Mouse (Mus musculus): ENCODE results near the gene Itsn2. TPM values are rescaled to one million over a fixed set of nuclear protein-coding genes. Genes with fewer than 3 reads are reported as not detected.
"Not testable (repeated sequence)": the region's sequence is repeated elsewhere in the genome, so short reads cannot be mapped to it uniquely, and the experiment has no call there.

The Itsn2 gene
- polyA plus RNA-seq, 1 experiment from 2014 or later: 47.1 TPM

GRCm38 (mm10) chr12:4685441-4685840 is 93.0 kb downstream of the Itsn2 start:
- ATAC-seq (ENCODE audit: insufficient number of reproducible peaks, insufficient read depth, low FRiP score, low read depth): no peak
- H3K27me3 ChIP-seq (ENCODE audit: control insufficient read depth, insufficient read depth, low read length): no peaks in the 10 kb centered on the region
- no peak overlapping the region for H3K9ac ChIP-seq (replicated peaks; ENCODE audit: low read depth, low read length)
- H3K27ac ChIP-seq (ENCODE audit: low read length): no peak overlapping the region
- no peaks in the 10 kb centered on the region for H3K36me3 ChIP-seq (ENCODE audit: control insufficient read depth, insufficient read depth, low read length)
- 86% methylated on average over 4 of the region's 4 CpGs for WGBS
- no peak overlapping the region for H3K4me3 ChIP-seq (ENCODE audit: low read depth, low read length)
- no peak overlapping the region for H3K4me2 ChIP-seq (replicated peaks; ENCODE audit: low read depth, low read length)
- H3K9me3 ChIP-seq (ENCODE audit: control insufficient read depth, low read depth, low read length): no peaks in the 10 kb centered on the region
- no peaks in the 10 kb centered on the region for H3K4me1 ChIP-seq (ENCODE audit: control insufficient read depth, insufficient read depth, low read length)

DNA sequence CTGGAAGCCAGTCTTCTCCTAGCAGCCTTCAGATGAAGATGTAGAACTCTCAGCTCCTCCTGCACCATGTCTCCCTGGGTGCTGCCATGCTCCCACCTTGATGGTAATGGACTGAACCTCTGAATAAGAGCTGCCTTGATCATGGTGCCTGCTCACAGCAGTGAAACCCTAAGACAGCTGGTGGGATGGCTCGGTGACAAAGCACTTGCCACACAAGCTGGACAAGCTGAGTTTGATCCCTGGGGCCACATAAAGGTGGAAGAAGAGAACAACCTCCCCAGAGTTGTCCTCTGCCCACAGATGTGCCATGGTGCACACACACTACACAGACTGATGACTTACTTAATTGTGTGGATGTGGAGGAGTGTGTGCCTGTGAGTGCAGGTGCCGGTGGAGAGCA is 95.9 kb downstream of the Itsn2 start:
- whole genome bisulfite sequencing: 96% methylated on average over 2 of the region's 2 CpGs
- Histone ChIP-seq H3K4me3 (ENCODE audit: low read depth, low read length) (no peak overlapping the region), H3K9me3 (ENCODE audit: control insufficient read depth, low read depth, low read length) (no peaks in the 10 kb centered on the region), H3K4me2 (replicated peaks; ENCODE audit: low read depth, low read length) (no peak overlapping the region), H3K27me3 (ENCODE audit: control insufficient read depth, insufficient read depth, low read length) (no peaks in the 10 kb centered on the region), H3K36me3 (ENCODE audit: control insufficient read depth, insufficient read depth, low read length) (no peaks in the 10 kb centered on the region), H3K4me1 (ENCODE audit: control insufficient read depth, insufficient read depth, low read length) (no peaks in the 10 kb centered on the region), H3K9ac (replicated peaks; ENCODE audit: low read depth, low read length) (no peak overlapping the region), H3K27ac (ENCODE audit: low read length) (no peak overlapping the region)
- ATAC-seq (ENCODE audit: insufficient number of reproducible peaks, insufficient read depth, low FRiP score, low read depth): no peak

DNA sequence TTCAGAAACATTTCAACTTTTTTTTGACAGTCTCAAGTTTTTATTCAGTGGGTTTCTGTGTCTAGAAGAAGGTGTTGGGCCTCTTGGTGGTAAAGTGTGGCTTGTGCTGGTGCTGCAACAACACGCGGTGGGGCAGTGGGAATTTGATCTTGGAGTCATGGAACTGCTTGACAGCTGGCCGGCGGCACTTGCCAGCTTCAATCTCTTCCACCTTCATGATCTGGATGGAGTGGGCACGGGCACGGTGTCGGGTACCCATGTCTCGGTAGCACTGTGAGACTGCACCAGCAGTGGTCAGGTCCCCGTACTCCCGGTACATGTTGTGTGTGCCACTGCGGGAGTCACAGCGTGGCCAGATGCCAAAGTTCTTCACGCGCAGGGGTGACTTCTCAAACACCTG is 96.9 kb downstream of the Itsn2 start:
- Histone ChIP-seq H3K4me3 (ENCODE audit: low read depth, low read length) (no peak overlapping the region), H3K4me2 (replicated peaks; ENCODE audit: low read depth, low read length) (no peak overlapping the region), H3K36me3 (ENCODE audit: control insufficient read depth, insufficient read depth, low read length) (no peaks in the 10 kb centered on the region), H3K9me3 (ENCODE audit: control insufficient read depth, low read depth, low read length) (no peaks in the 10 kb centered on the region), H3K4me1 (ENCODE audit: control insufficient read depth, insufficient read depth, low read length) (no peaks in the 10 kb centered on the region), H3K9ac (replicated peaks; ENCODE audit: low read depth, low read length) (no peak overlapping the region), H3K27ac (ENCODE audit: low read length) (no peak overlapping the region), H3K27me3 (ENCODE audit: control insufficient read depth, insufficient read depth, low read length) (no peaks in the 10 kb centered on the region)
- no peak for ATAC-seq (ENCODE audit: insufficient number of reproducible peaks, insufficient read depth, low FRiP score, low read depth)
- 94% methylated on average over 14 of the region's 14 CpGs for WGBS

GRCm38 (mm10) chr12:4691193-4691592 is 98.8 kb downstream of the Itsn2 start:
- H3K9me3 ChIP-seq (ENCODE audit: control insufficient read depth, low read depth, low read length): no peaks in the 10 kb centered on the region
- no peak overlapping the region for H3K4me3 ChIP-seq (ENCODE audit: low read depth, low read length)
- H3K27me3 ChIP-seq (ENCODE audit: control insufficient read depth, insufficient read depth, low read length): no peaks in the 10 kb centered on the region
- no peak overlapping the region for H3K27ac ChIP-seq (ENCODE audit: low read length)
- no peak overlapping the region for H3K4me2 ChIP-seq (replicated peaks; ENCODE audit: low read depth, low read length)
- H3K36me3 ChIP-seq (ENCODE audit: control insufficient read depth, insufficient read depth, low read length): no peaks in the 10 kb centered on the region
- H3K4me1 ChIP-seq (ENCODE audit: control insufficient read depth, insufficient read depth, low read length): no peaks in the 10 kb centered on the region
- H3K9ac ChIP-seq (replicated peaks; ENCODE audit: low read depth, low read length): no peak overlapping the region
- 91% methylated on average over 3 of the region's 3 CpGs for WGBS
- no peak for ATAC-seq (ENCODE audit: insufficient number of reproducible peaks, insufficient read depth, low FRiP score, low read depth)

GRCm38 (mm10) chr12:4694534-4694933 is 102.1 kb downstream of the Itsn2 start:
- no peak overlapping the region for H3K4me2 ChIP-seq (replicated peaks; ENCODE audit: low read depth, low read length)
- no peaks in the 10 kb centered on the region for H3K4me1 ChIP-seq (ENCODE audit: control insufficient read depth, insufficient read depth, low read length)
- H3K27me3 ChIP-seq (ENCODE audit: control insufficient read depth, insufficient read depth, low read length): no peaks in the 10 kb centered on the region
- whole genome bisulfite sequencing: 96% methylated on average over 1 of the region's 1 CpGs
- no peak overlapping the region for H3K9ac ChIP-seq (replicated peaks; ENCODE audit: low read depth, low read length)
- no peak overlapping the region for H3K4me3 ChIP-seq (ENCODE audit: low read depth, low read length)
- no peak for ATAC-seq (ENCODE audit: insufficient number of reproducible peaks, insufficient read depth, low FRiP score, low read depth)
- no peak overlapping the region for H3K27ac ChIP-seq (ENCODE audit: low read length)
- no peaks in the 10 kb centered on the region for H3K9me3 ChIP-seq (ENCODE audit: control insufficient read depth, low read depth, low read length)
- H3K36me3 ChIP-seq (ENCODE audit: control insufficient read depth, insufficient read depth, low read length): no peaks in the 10 kb centered on the region; the same call in 1 of the 2 replicates

- H3K4me2 ChIP-seq (replicated peaks; ENCODE audit: low read depth, low read length); H3K27ac ChIP-seq (ENCODE audit: low read length); H3K4me3 ChIP-seq (ENCODE audit: low read depth, low read length); ATAC-seq (ENCODE audit: insufficient number of reproducible peaks, insufficient read depth, low FRiP score, low read depth); H3K4me1 ChIP-seq (ENCODE audit: control insufficient read depth, insufficient read depth, low read length); H3K27me3 ChIP-seq (ENCODE audit: control insufficient read depth, insufficient read depth, low read length); H3K9ac ChIP-seq (replicated peaks; ENCODE audit: low read depth, low read length); H3K9me3 ChIP-seq (ENCODE audit: control insufficient read depth, low read depth, low read length): not testable (repeated sequence)
- peaks cover 13% of the 10 kb centered on the region for H3K36me3 ChIP-seq (ENCODE audit: control insufficient read depth, insufficient read depth, low read length)
- 24% methylated on average over 6 of the region's 6 CpGs for WGBS
Observed at GRCm38 (mm10) chr12:4705626-4706025, 113.2 kb downstream of the Itsn2 start.

DNA sequence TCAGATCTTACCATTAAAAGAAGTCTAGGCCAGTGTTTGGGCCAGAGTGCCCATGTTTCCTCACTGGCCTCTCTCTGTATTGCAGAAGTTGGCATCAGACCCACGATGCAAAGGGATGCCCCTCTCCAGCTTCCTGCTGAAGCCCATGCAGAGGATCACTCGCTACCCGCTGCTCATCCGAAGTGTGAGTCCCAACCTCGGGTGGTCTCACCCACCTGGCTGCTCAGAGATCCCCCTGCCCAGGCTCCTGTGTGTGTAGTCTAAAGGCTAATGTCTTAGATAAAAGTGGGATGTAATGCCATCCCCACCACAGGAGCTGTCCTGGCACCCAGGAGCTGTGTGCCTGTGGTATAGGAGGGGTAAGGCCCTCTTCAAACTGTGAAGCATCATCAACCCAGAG is 113.7 kb downstream of the Itsn2 start:
- H3K27me3 ChIP-seq (ENCODE audit: control insufficient read depth, insufficient read depth, low read length): no peaks in the 10 kb centered on the region
- H3K4me3 ChIP-seq (ENCODE audit: low read depth, low read length): no peak overlapping the region
- no peak overlapping the region for H3K4me2 ChIP-seq (replicated peaks; ENCODE audit: low read depth, low read length)
- no peak overlapping the region for H3K27ac ChIP-seq (ENCODE audit: low read length)
- no peaks in the 10 kb centered on the region for H3K4me1 ChIP-seq (ENCODE audit: control insufficient read depth, insufficient read depth, low read length)
- no peaks in the 10 kb centered on the region for H3K9me3 ChIP-seq (ENCODE audit: control insufficient read depth, low read depth, low read length)
- H3K9ac ChIP-seq (replicated peaks; ENCODE audit: low read depth, low read length): no peak overlapping the region
- 88% methylated on average over 5 of the region's 5 CpGs for WGBS
- no peak for ATAC-seq (ENCODE audit: insufficient number of reproducible peaks, insufficient read depth, low FRiP score, low read depth)
- H3K36me3 ChIP-seq (ENCODE audit: control insufficient read depth, insufficient read depth, low read length): peaks cover 13% of the 10 kb centered on the region

DNA sequence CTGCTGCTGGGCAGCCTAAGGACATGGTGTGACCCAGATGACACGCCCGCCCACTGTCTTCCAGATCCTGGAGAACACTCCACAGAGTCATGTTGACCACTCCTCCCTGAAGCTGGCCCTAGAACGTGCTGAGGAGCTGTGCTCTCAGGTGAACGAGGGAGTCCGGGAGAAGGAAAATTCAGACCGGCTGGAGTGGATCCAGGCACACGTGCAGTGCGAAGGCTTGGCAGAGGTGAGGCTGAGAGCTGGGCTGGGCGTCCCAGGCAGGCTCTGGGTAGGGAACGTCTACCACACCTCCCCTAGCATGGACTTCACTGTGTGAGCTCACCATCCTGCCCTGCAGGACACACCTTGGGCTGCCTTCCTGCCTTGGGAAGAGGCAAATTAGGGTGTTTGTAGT is 114.5 kb downstream of the Itsn2 start:
- Histone ChIP-seq H3K36me3 (ENCODE audit: control insufficient read depth, insufficient read depth, low read length) (peaks cover 10% of the 10 kb centered on the region), H3K4me2 (replicated peaks; ENCODE audit: low read depth, low read length) (no peak overlapping the region), H3K27ac (ENCODE audit: low read length) (no peak overlapping the region), H3K9ac (replicated peaks; ENCODE audit: low read depth, low read length) (no peak overlapping the region), H3K9me3 (ENCODE audit: control insufficient read depth, low read depth, low read length) (no peaks in the 10 kb centered on the region), H3K4me1 (ENCODE audit: control insufficient read depth, insufficient read depth, low read length) (no peaks in the 10 kb centered on the region), H3K27me3 (ENCODE audit: control insufficient read depth, insufficient read depth, low read length) (no peaks in the 10 kb centered on the region), H3K4me3 (ENCODE audit: low read depth, low read length) (no peak overlapping the region)
- no peak for ATAC-seq (ENCODE audit: insufficient number of reproducible peaks, insufficient read depth, low FRiP score, low read depth)
- WGBS: 86% methylated on average over 10 of the region's 10 CpGs

GRCm38 (mm10) chr12:4707488-4708017 is 115.1 kb downstream of the Itsn2 start:
- H3K9ac ChIP-seq (replicated peaks; ENCODE audit: low read depth, low read length): no peak overlapping the region
- H3K4me2 ChIP-seq (replicated peaks; ENCODE audit: low read depth, low read length): no peak overlapping the region
- WGBS: 91% methylated on average over 14 of the region's 14 CpGs
- no peaks in the 10 kb centered on the region for H3K9me3 ChIP-seq (ENCODE audit: control insufficient read depth, low read depth, low read length)
- no peaks in the 10 kb centered on the region for H3K4me1 ChIP-seq (ENCODE audit: control insufficient read depth, insufficient read depth, low read length)
- H3K27me3 ChIP-seq (ENCODE audit: control insufficient read depth, insufficient read depth, low read length): no peaks in the 10 kb centered on the region
- H3K4me3 ChIP-seq (ENCODE audit: low read depth, low read length): no peak overlapping the region
- ATAC-seq (ENCODE audit: insufficient number of reproducible peaks, insufficient read depth, low FRiP score, low read depth): no peak
- H3K27ac ChIP-seq (ENCODE audit: low read length): no peak overlapping the region
- peaks cover 17% of the 10 kb centered on the region for H3K36me3 ChIP-seq (ENCODE audit: control insufficient read depth, insufficient read depth, low read length)

Data from stomach, embryonic 14.5 days (tissue).